Mouse (Mus musculus) CH12.LX (cell line): ENCODE measurements around the gene B4galnt4. TPM values are rescaled to one million over a fixed set of nuclear protein-coding genes. Genes with fewer than 3 reads are reported as not detected.

ENCODE experiments used
- DNase-seq: peaks from one replicate; pipeline ENCODE4 v3.0.0-alpha.2; 2013; ENCODE audit errors: extremely low read depth
- H3K27ac ChIP-seq: 2 replicates; pipeline ENCODE4 v1.5.1; 2012; ENCODE audit warnings: low read depth, mild to moderate bottlenecking, control low read depth, moderate library complexity; ENCODE audit not compliant: insufficient read depth
- H3K27me3 ChIP-seq: replicated peaks from 2 replicates; pipeline ENCODE3; 2012; ENCODE audit warnings: inconsistent platforms
- H3K36me3 ChIP-seq, 2 experiments: replicated peaks in 1 of 2; 2 replicates each; pipeline versions ENCODE3 to v1.6.1; 2012; ENCODE audit warnings: inconsistent platforms in 1 of 2, low read length in 1 of 2, mild to moderate bottlenecking in 1 of 2, mixed read lengths in 1 of 2, moderate library complexity in 1 of 2; ENCODE audit not compliant: control insufficient read depth in 1 of 2, insufficient read depth in 1 of 2
- H3K4me1 ChIP-seq, 2 experiments: 2 replicates each; pipeline ENCODE4 v1.6.1; 2012; ENCODE audit warnings: inconsistent platforms in 1 of 2, moderate library complexity in 1 of 2; ENCODE audit not compliant: insufficient read depth in 2 of 2, control insufficient read depth in 1 of 2
- H3K4me2 ChIP-seq: 2 replicates; pipeline ENCODE4 v1.6.1; 2012; ENCODE audit warnings: low read depth, mild to moderate bottlenecking, control low read depth; ENCODE audit not compliant: poor library complexity, insufficient read depth, severe bottlenecking
- H3K4me3 ChIP-seq, 3 experiments: fragments of 150-350 bp in 1 of 3; sonication (generic) in 1 of 3; replicated peaks in 1 of 3; 2 replicates each; pipeline versions ENCODE3 to v1.5.1; 2011 to 2012; ENCODE audit warnings: low read depth in 2 of 3, low read length in 2 of 3, mild to moderate bottlenecking in 2 of 3, moderate library complexity in 2 of 3, control low read depth in 1 of 3, improper control_type of control experiment in 1 of 3, inconsistent platforms in 1 of 3, mixed read lengths in 1 of 3; ENCODE audit not compliant: poor library complexity in 1 of 3
- H3K79me2 ChIP-seq: replicated peaks from 2 replicates; pipeline ENCODE4 v1.6.1; 2012; ENCODE audit warnings: mild to moderate bottlenecking, moderate library complexity; ENCODE audit not compliant: control insufficient read depth, poor library complexity, insufficient read depth, severe bottlenecking; ENCODE audit errors: extremely low read depth
- H3K9ac ChIP-seq: 2 replicates; pipeline ENCODE4 v1.6.1; 2012; ENCODE audit warnings: low read depth, mild to moderate bottlenecking, control low read depth, moderate library complexity; ENCODE audit not compliant: insufficient read depth
- H3K9me3 ChIP-seq: replicated peaks from 2 replicates; pipeline ENCODE3; 2012; ENCODE audit warnings: low read length, inconsistent platforms, mixed read lengths
- BHLHE40 ChIP-seq: IDR thresholded peaks from 2 replicates; pipeline ENCODE4 v1.6.1; 2011; ENCODE audit warnings: mild to moderate bottlenecking, low read depth, low read length, improper control_type of control experiment
- CHD2 ChIP-seq: IDR thresholded peaks from 2 replicates; pipeline ENCODE4 v1.6.1; 2011; ENCODE audit warnings: low read length, improper control_type of control experiment
- CTCF ChIP-seq, 2 experiments: IDR thresholded peaks in 1 of 2; conservative IDR thresholded peaks in 1 of 2; 2 replicates each; pipeline ENCODE4 v1.5.1; 2011 to 2012; ENCODE audit warnings: low read depth in 2 of 2, low read length in 2 of 2, improper control_type of control experiment in 1 of 2, inconsistent platforms in 1 of 2, mild to moderate bottlenecking in 1 of 2, moderate library complexity in 1 of 2
- E2F4 ChIP-seq: IDR thresholded peaks from 2 replicates; pipeline ENCODE4 v1.6.1; 2011; ENCODE audit warnings: low read depth, low read length, improper control_type of control experiment; ENCODE audit not compliant: insufficient replicate concordance
- ELF1 ChIP-seq: IDR thresholded peaks from 2 replicates; pipeline ENCODE4 v1.6.1; 2014; ENCODE audit warnings: low read depth, mild to moderate bottlenecking, inconsistent platforms, low read length, improper control_type of control experiment
- ETS1 ChIP-seq: conservative IDR thresholded peaks from 2 replicates; pipeline ENCODE4 v1.6.1; 2012; ENCODE audit warnings: low read depth, mild to moderate bottlenecking, inconsistent platforms, low read length, improper control_type of control experiment, moderate library complexity
- HCFC1 ChIP-seq: IDR thresholded peaks from 2 replicates; pipeline ENCODE4 v1.6.1; 2012; ENCODE audit warnings: low read depth, mild to moderate bottlenecking, inconsistent platforms, low read length, improper control_type of control experiment
- IRF4 ChIP-seq: IDR thresholded peaks from 2 replicates; pipeline ENCODE4 v1.6.1; 2014; ENCODE audit warnings: low read depth, mild to moderate bottlenecking, inconsistent platforms, low read length, improper control_type of control experiment
- JUND ChIP-seq: conservative IDR thresholded peaks from 2 replicates; pipeline ENCODE4 v1.6.1; 2011; ENCODE audit warnings: low read depth, low read length, improper control_type of control experiment
- MAFK ChIP-seq: IDR thresholded peaks from 2 replicates; pipeline ENCODE4 v1.6.1; 2011; ENCODE audit warnings: low read length, improper control_type of control experiment; ENCODE audit not compliant: insufficient replicate concordance
- MAX ChIP-seq: IDR thresholded peaks from 2 replicates; pipeline ENCODE4 v1.6.1; 2011; ENCODE audit warnings: low read length, improper control_type of control experiment
- MEF2A ChIP-seq: IDR thresholded peaks from 2 replicates; pipeline ENCODE4 v1.6.1; 2014; ENCODE audit warnings: low read depth, mild to moderate bottlenecking, inconsistent platforms, low read length, improper control_type of control experiment, borderline replicate concordance
- MXI1 ChIP-seq: IDR thresholded peaks from 2 replicates; pipeline ENCODE4 v1.6.1; 2011; ENCODE audit warnings: mild to moderate bottlenecking, low read depth, low read length, improper control_type of control experiment
- NRF1 ChIP-seq: IDR thresholded peaks from 2 replicates; pipeline ENCODE4 v1.6.1; 2014; ENCODE audit warnings: low read depth, mild to moderate bottlenecking, inconsistent platforms, low read length, improper control_type of control experiment, moderate library complexity
- PAX5 ChIP-seq: IDR thresholded peaks from 2 replicates; pipeline ENCODE4 v1.6.1; 2012; ENCODE audit warnings: low read length, inconsistent platforms, mixed read lengths
- RCOR1 ChIP-seq: conservative IDR thresholded peaks from 2 replicates; pipeline ENCODE4 v1.6.1; 2012; ENCODE audit warnings: low read depth, mild to moderate bottlenecking, inconsistent platforms, low read length, improper control_type of control experiment
- SMC3 ChIP-seq: IDR thresholded peaks from 2 replicates; pipeline ENCODE4 v1.6.1; 2011; ENCODE audit warnings: low read depth, low read length, improper control_type of control experiment
- TBP ChIP-seq: conservative IDR thresholded peaks from 2 replicates; pipeline ENCODE4 v1.6.1; 2011; ENCODE audit warnings: low read depth, low read length, improper control_type of control experiment
- TCF12 ChIP-seq: IDR thresholded peaks from 2 replicates; pipeline ENCODE4 v1.6.1; 2014; ENCODE audit warnings: low read depth, mild to moderate bottlenecking, inconsistent platforms, low read length, improper control_type of control experiment
- UBTF ChIP-seq: IDR thresholded peaks from 2 replicates; pipeline ENCODE4 v1.6.1; 2012; ENCODE audit warnings: low read depth, mild to moderate bottlenecking, inconsistent platforms, low read length, improper control_type of control experiment, moderate library complexity
- USF1 ChIP-seq: IDR thresholded peaks from 2 replicates; pipeline ENCODE4 v1.6.1; 2014; ENCODE audit warnings: low read depth, mild to moderate bottlenecking, inconsistent platforms, low read length, improper control_type of control experiment
- ZKSCAN1 ChIP-seq: IDR thresholded peaks from 2 replicates; pipeline ENCODE4 v1.6.1; 2012; ENCODE audit warnings: low read depth, inconsistent platforms, low read length, improper control_type of control experiment, borderline replicate concordance
- ZMIZ1 ChIP-seq: IDR thresholded peaks from 2 replicates; pipeline ENCODE4 v1.6.1; 2012; ENCODE audit warnings: low read depth, mild to moderate bottlenecking, inconsistent platforms, low read length, improper control_type of control experiment
- ZNF384 ChIP-seq: IDR thresholded peaks from 2 replicates; pipeline ENCODE4 v1.6.1; 2012; ENCODE audit warnings: low read depth, low read length, improper control_type of control experiment, inconsistent platforms
- dilution Hi-C: fragments of 300-500 bp; cut with MboI; formaldehyde crosslinking; loops from 2 replicates; pipeline ENCODE4 v1.14.3; 2020; ENCODE audit warnings: low sequenced_read_pairs; ENCODE audit not compliant: extremely low pct_unique_long_range_greater_than_20kb, extremely low pct_ligation_motif_present
- in situ Hi-C: fragments of 300-500 bp; cut with MboI; formaldehyde crosslinking; loops from 3 replicates; pipeline ENCODE4 v1.14.3; 2019; ENCODE audit warnings: low sequenced_read_pairs, low pct_ligation_motif_present, low pct_unique_long_range_greater_than_20kb, mixed read lengths
- polyA plus RNA-seq: library from polyadenylated mRNA; unstranded; fragments of >175 nt; gene quantifications from 2 replicates; pipeline ENCODE4 v1.2.1, GENCODE M21; 2012; ENCODE audit warnings: low read depth; ENCODE audit not compliant: insufficient read length
- total RNA-seq, 2 experiments: library from RNA; depleted of rRNA; stranded (reverse); fragments of 300-350 nt in 1 of 2; fragments of >200 nt in 1 of 2; gene quantifications; 2 replicates each; pipeline ENCODE4 v1.2.3; 2012 to 2014

The B4galnt4 gene
- total and polyA plus RNA-seq, 3 experiments = 0.91 to 13.1 (median 2.9) TPM

DNA sequence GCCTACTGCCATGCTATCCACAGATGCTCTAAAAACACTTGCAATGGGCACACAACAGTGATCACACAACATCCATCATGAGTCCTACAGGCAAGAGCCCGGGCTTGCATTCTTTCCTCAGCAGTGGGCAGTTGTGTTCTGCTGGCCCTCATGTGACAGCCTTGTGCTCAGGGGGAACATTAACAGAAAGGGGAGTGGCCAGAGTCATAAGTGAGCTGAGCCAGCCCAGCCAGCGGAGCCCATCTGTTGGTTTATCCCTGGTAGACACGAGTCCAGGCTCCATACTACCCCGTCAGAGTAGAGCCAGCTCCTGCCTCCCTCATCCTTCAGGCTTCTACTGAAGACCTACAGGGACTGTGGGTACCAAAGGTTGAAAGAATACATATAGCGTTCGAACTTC is 33.0 kb downstream of the B4galnt4 start:
- in situ Hi-C loops = no loop called here
- H3K4me3 ChIP-seq = no peak overlapping the region
- no peak overlapping the region for H3K4me2 ChIP-seq
- no peak overlapping the region for H3K27ac ChIP-seq
- H3K9ac ChIP-seq = no peak overlapping the region
- peaks cover 26 to 56% of the 10 kb centered on the region in 2 experiments for H3K36me3 ChIP-seq
- no peaks in the 10 kb centered on the region for H3K9me3 ChIP-seq
- 0 out of 2 replicates have a peak, but pooled peaks cover 2% of the 10 kb centered on the region for H3K79me2 ChIP-seq
- TF ChIP-seq MAFK (no peak), SMC3 (no peak), ZKSCAN1 (no peak), MXI1 (no peak), TCF12 (no peak), ZNF384 (no peak), HCFC1 (no peak), ELF1 (no peak), CHD2 (no peak), USF1 (no peak), ZMIZ1 (no peak), IRF4 (no peak), E2F4 (no peak), BHLHE40 (no peak), NRF1 (no peak)
- no peaks in the 10 kb centered on the region for H3K27me3 ChIP-seq
- H3K4me1 ChIP-seq = peaks cover 37 to 61% of the 10 kb centered on the region in 2 experiments
- dilution Hi-C loops = no loop called here
- DNase-seq = no peak

GRCm38 (mm10) chr7:141094487-141095205 is 33.7 kb downstream of the B4galnt4 start:
- Histone ChIP-seq H3K9ac (no peak overlapping the region), H3K4me1 (peaks cover 30 to 54% of the 10 kb centered on the region in 2 experiments), H3K9me3 (no peaks in the 10 kb centered on the region), H3K27ac (no peak overlapping the region), H3K79me2 (no peaks in the 10 kb centered on the region), H3K27me3 (no peaks in the 10 kb centered on the region), H3K4me2 (no peak overlapping the region), H3K36me3 (peaks cover 20 to 49% of the 10 kb centered on the region in 2 experiments), H3K4me3 (no peak overlapping the region)
- dilution Hi-C loops = no loop called here
- no peak for DNase-seq
- in situ Hi-C loops = loop anchor here (5.0 kb wide), 3 partner anchors 38 to 263 kb away; no protein-coding TSS in a partner anchor
- TF ChIP-seq ELF1 = no peak
- no peak for TF ChIP-seq PAX5
- TF ChIP-seq HCFC1 = no peak
- TF ChIP-seq RCOR1 = no peak
- no peak for TF ChIP-seq ZKSCAN1
- no peak for TF ChIP-seq JUND
- TF ChIP-seq UBTF = no peak
- no peak for TF ChIP-seq TBP
- no peak for TF ChIP-seq MXI1
- TF ChIP-seq MAFK = no peak
- no peak for TF ChIP-seq CTCF (conservative IDR thresholded peaks at IDR 0.05 in 1 of 2, IDR thresholded peaks at IDR 0.05 in 1 of 2; ENCODE audit: low read depth in 2 of 2, low read length in 2 of 2)
- TF ChIP-seq ETS1 = no peak
- no peak for TF ChIP-seq MEF2A
- no peak for TF ChIP-seq IRF4
- no peak for TF ChIP-seq MAX
- TF ChIP-seq TCF12 = no peak
- no peak for TF ChIP-seq NRF1
